Mouse (Mus musculus): Measurements from ENCODE around the gene Dcst2. TPM values are rescaled to one million over a fixed set of nuclear protein-coding genes. Genes with fewer than 3 reads are reported as not detected.

Dcst2 gene
- polyA plus RNA-seq, 1 experiment from 2014 or later, result not detected

DNA sequence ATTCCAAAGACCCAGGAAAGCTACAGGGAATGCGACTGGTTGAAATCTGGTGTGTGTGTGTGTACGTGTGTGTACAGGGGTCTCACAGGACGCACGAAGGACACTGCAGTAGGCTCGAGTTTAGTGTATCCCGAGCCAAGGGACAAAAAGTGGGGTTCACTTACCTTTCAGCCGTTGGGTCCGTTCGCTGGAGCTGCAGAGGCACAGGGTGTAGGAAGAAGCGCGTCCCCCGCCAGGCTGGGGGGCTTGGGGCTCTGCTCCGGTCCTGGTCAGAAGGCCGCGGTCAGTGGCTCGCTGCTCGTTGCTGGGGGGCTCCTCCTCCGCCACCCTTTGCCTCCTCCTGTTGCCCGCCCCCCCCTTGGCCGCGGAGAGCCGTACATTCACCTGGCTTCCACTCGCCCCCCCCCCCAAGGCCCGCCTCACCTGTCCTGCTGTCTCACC is 31.1 kb downstream of the Dcst2 start:
- Histone ChIP-seq H3K4me2 (ENCODE audit: low read depth, low read length) (peak overlapping the region; percentile 91), H3K4me1 (ENCODE audit: control insufficient read depth, insufficient read depth, low read length) (peaks cover 36% of the 10 kb centered on the region), H3K9ac (ENCODE audit: low read depth, low read length) (peak overlapping the region; percentile 66), H3K27me3 (replicated peaks; ENCODE audit: control insufficient read depth, insufficient read depth, low read length) (peaks cover 14% of the 10 kb centered on the region), H3K9me3 (ENCODE audit: control insufficient read depth, low read length) (no peaks in the 10 kb centered on the region), H3K36me3 (ENCODE audit: control insufficient read depth, insufficient read depth, low read length) (no peaks in the 10 kb centered on the region), H3K27ac (replicated peaks; ENCODE audit: low read depth, low read length) (peak overlapping the region; percentile 66), H3K4me3 (ENCODE audit: low read depth, low read length) (peak overlapping the region; percentile 49)
- no peak for DNase-seq (ENCODE audit: low spot score)
- ATAC-seq (ENCODE audit: low read depth), result no peak
- under 1% methylated on average over 13 of the region's 24 CpGs for WGBS

DNA sequence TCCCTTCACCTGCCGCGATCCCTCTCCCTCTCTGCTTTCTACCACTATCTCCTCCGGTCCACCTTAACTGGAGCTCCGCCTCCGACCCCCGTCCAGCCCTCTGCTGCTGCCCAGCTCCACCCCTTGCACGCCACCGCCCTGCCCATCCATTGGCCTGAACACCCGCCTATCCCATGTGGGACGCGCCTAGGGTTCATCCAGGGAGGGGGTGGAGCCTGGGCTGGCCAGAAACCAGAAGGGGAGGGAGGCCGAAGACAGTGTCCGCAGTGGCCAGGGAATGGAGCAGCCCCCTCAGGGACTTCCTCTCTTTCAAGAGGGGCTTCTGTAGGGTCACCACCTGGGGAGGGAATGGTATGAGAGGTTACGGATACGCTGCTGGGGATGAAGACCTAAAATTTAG is 31.8 kb downstream of the Dcst2 start:
- Histone ChIP-seq H3K4me3 (ENCODE audit: low read depth, low read length) (peak overlapping the region; percentile 49), H3K9me3 (ENCODE audit: control insufficient read depth, low read length) (no peaks in the 10 kb centered on the region), H3K9ac (ENCODE audit: low read depth, low read length) (peak overlapping the region; percentile 64), H3K36me3 (ENCODE audit: control insufficient read depth, insufficient read depth, low read length) (no peaks in the 10 kb centered on the region), H3K4me2 (ENCODE audit: low read depth, low read length) (peak overlapping the region; percentile 91), H3K27ac (replicated peaks; ENCODE audit: low read depth, low read length) (peak overlapping the region; percentile 78), H3K27me3 (replicated peaks; ENCODE audit: control insufficient read depth, insufficient read depth, low read length) (peaks cover 14% of the 10 kb centered on the region), H3K4me1 (ENCODE audit: control insufficient read depth, insufficient read depth, low read length) (peaks cover 36% of the 10 kb centered on the region)
- DNase-seq (ENCODE audit: low spot score), result peak; percentile 98
- peak; percentile 94 for ATAC-seq (ENCODE audit: low read depth)
- under 1% methylated on average over 15 of the region's 15 CpGs for WGBS

DNA sequence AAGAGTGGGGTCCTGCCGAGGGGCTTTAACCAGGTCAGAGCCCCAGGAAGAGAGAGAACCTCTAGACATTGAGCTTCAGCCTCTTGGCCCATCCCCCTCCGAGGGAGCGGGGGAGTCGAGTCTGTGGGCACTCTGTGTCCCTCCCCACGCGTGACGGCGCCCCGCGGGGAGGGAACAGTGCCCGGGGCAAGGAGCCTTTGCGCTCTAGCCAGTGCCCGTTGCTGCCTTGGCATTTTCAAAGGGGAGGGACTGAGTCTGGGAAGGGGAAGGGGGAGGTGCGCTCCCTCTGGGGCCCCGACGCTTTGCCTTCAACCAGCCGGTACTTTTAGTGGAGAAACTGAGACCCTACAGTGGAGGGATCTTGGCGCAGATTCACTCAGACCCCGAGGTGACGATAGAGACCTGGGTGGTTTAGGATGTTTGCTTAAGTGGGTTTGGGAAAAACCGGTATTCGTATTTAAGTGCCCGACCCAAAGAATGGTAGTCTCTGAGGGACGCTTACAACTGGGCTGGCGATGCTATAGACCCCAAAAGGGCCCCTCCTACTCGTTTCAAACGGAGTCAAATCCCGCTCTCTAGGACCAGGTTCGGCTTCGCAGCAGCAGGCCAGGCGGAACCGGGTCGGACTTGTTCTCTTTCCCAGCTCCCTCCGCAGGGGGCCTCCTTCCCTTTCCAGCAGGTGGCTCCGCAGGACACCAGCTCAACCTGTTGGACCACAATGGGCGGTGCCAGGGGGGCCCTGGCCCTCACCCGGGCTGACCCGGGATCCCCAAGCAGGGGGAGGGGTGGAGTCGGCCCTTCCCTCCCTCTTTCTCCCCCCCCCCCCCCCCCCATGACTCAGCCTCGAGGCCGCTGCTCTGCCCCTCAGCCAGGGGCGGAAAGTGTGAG is 32.5 kb downstream of the Dcst2 start, which contains the start of gene Zbtb7b:
Gene Zbtb7b, minus strand, starts transcription at position 771 of the 888 bp plus-strand sequence.
- under 1% methylated on average over 32 of the region's 42 CpGs for WGBS
- ATAC-seq (ENCODE audit: low read depth) (peak; percentile 37), DNase-seq (ENCODE audit: low spot score) (peak; percentile 81)
- H3K9ac ChIP-seq (ENCODE audit: low read depth, low read length), result peak within 1 kb of the TSS; percentile 67
- H3K27ac ChIP-seq (replicated peaks; ENCODE audit: low read depth, low read length), result peak within 1 kb of the TSS; percentile 78
- no peaks in the 10 kb centered on the region for H3K9me3 ChIP-seq (ENCODE audit: control insufficient read depth, low read length)
- no peaks in the 10 kb centered on the region for H3K36me3 ChIP-seq (ENCODE audit: control insufficient read depth, insufficient read depth, low read length)
- peaks cover 14% of the 10 kb centered on the region for H3K27me3 ChIP-seq (replicated peaks; ENCODE audit: control insufficient read depth, insufficient read depth, low read length)
- H3K4me3 ChIP-seq (ENCODE audit: low read depth, low read length), result peak within 1 kb of the TSS; percentile 49
- H3K4me2 ChIP-seq (ENCODE audit: low read depth, low read length), result peak within 1 kb of the TSS; percentile 91
- peaks cover 36% of the 10 kb centered on the region for H3K4me1 ChIP-seq (ENCODE audit: control insufficient read depth, insufficient read depth, low read length)

DNA sequence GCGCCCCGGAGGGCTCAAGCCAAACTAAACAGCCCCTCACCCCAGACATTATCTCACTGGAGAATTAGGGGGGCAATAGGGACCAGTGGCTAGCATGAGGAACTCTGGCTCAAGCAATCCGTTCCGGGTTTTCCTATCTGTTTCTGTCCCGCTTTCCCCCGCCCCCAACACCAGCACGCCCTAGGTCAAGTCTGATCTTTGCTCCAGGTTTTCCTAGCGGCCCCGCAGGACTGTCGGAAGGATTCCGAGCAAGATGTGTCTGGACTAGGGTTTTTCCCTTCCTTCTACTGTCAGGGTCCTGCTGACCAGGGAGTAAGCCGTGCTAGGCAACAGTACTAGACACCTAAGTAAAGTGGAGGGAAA is 33.1 kb downstream of the Dcst2 start:
- peak; percentile 92 for DNase-seq (ENCODE audit: low spot score)
- Histone ChIP-seq H3K27ac (replicated peaks; ENCODE audit: low read depth, low read length) (peak overlapping the region; percentile 78), H3K4me2 (ENCODE audit: low read depth, low read length) (peak overlapping the region; percentile 91), H3K4me1 (ENCODE audit: control insufficient read depth, insufficient read depth, low read length) (peaks cover 36% of the 10 kb centered on the region), H3K27me3 (replicated peaks; ENCODE audit: control insufficient read depth, insufficient read depth, low read length) (peaks cover 14% of the 10 kb centered on the region), H3K9ac (ENCODE audit: low read depth, low read length) (peak overlapping the region; percentile 64), H3K4me3 (ENCODE audit: low read depth, low read length) (peak overlapping the region; percentile 49), H3K36me3 (ENCODE audit: control insufficient read depth, insufficient read depth, low read length) (no peaks in the 10 kb centered on the region), H3K9me3 (ENCODE audit: control insufficient read depth, low read length) (no peaks in the 10 kb centered on the region)
- 0% methylated on average over 10 of the region's 12 CpGs for WGBS
- ATAC-seq (ENCODE audit: low read depth), result peak; percentile 13; the same call in 1 of the 2 replicates

DNA sequence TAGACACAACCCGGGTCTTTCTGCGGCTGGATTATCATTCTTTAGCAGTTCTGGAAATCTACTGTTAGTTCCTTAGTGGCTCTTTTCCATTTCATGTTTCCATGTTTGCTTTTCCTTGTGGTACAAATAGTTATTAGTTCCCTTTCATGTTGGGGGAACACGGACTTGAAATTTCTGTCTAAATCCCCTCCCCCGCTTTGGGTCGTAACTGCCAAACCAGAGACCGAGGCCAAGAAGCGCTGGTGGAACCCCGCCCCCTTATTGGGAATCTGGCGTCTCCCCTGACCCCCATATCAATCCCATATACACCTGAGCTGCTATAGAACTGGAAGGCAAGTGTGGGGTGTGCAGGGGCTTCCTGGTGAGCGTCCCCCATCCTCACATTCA is 33.6 kb downstream of the Dcst2 start:
- H3K9me3 ChIP-seq (ENCODE audit: control insufficient read depth, low read length), result no peaks in the 10 kb centered on the region
- WGBS, result 4% methylated on average over 10 of the region's 10 CpGs
- peak overlapping the region; percentile 91 for H3K4me2 ChIP-seq (ENCODE audit: low read depth, low read length)
- ATAC-seq (ENCODE audit: low read depth) (no peak), DNase-seq (ENCODE audit: low spot score) (no peak)
- peak overlapping the region; percentile 78 for H3K27ac ChIP-seq (replicated peaks; ENCODE audit: low read depth, low read length)
- peaks cover 14% of the 10 kb centered on the region for H3K27me3 ChIP-seq (replicated peaks; ENCODE audit: control insufficient read depth, insufficient read depth, low read length)
- peak overlapping the region; percentile 49 for H3K4me3 ChIP-seq (ENCODE audit: low read depth, low read length)
- no peaks in the 10 kb centered on the region for H3K36me3 ChIP-seq (ENCODE audit: control insufficient read depth, insufficient read depth, low read length)
- peaks cover 36% of the 10 kb centered on the region for H3K4me1 ChIP-seq (ENCODE audit: control insufficient read depth, insufficient read depth, low read length)
- peak overlapping the region; percentile 67; the same call in 1 of the 2 replicates for H3K9ac ChIP-seq (ENCODE audit: low read depth, low read length)

DNA sequence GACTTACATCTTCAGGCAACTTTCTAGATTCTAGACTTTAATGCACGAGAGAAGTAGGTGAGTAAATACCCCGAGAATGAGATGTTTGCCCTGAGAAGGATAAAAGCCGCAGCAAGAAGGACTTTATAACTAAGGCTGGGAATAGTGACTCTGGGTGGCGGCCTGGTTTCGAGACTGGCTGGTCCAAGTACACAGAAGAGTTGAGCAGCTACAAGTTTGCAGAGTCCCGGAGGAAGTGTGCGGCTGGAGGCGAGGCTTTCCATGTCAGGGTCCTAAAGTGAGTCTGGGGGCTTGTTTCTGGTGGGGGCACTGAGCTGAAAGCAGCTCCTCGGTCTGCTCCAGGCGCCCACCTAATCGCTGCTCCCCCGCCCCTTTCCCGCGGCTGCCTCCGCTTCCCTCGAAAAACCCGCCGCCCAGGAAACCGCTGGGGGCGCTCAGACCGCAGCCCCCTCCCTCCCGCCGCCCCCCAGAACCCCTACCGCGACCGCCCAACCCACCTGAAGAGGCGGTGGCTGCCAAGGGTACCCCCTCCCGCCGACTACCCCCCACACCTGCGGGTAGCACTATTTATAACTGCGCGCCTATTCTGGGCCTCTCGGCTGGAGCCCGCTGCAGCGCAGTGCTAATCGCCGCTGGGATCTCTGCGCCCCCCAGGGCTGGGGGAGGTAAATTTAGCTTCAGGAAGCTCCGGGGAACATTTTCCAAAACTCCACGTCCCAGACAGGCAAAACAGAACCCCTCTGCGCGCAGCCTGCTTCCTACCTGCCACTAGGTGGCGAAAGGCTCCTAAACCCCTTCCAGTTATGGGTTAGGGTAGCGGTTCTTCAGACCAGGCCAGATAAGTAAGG is 34.3 kb downstream of the Dcst2 start:
- H3K4me1 ChIP-seq (ENCODE audit: control insufficient read depth, insufficient read depth, low read length), result peaks cover 33% of the 10 kb centered on the region
- WGBS, result under 1% methylated on average over 28 of the region's 44 CpGs
- 0 out of 2 replicates have a peak, but pooled peaks have one; percentile 14 for ATAC-seq (ENCODE audit: low read depth)

DNA sequence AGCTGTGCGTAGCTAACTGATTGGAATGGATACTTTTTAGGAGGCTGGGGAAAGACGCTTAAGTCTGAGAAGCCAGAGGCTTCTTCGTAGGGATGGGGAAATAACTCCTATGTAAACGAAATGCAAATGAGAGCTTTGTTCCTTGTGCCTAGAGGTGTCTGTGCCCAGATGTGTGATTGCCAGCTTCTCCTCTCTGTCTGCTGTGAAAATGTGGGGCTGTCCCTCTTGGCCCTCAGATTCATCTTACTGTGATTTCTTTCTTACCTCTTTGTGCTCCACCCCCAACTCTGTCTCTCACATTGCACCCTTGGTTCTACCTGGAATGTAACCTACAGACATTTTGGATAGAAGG is 34.9 kb downstream of the Dcst2 start:
- Histone ChIP-seq H3K4me3 (ENCODE audit: low read depth, low read length) (peak overlapping the region; percentile 49), H3K27ac (replicated peaks; ENCODE audit: low read depth, low read length) (0 out of 2 replicates have a peak overlapping the region, but pooled peaks have one; percentile 65), H3K36me3 (ENCODE audit: control insufficient read depth, insufficient read depth, low read length) (0 out of 2 replicates have a peak, but pooled peaks cover 4% of the 10 kb centered on the region), H3K27me3 (replicated peaks; ENCODE audit: control insufficient read depth, insufficient read depth, low read length) (peaks cover 14% of the 10 kb centered on the region), H3K9ac (ENCODE audit: low read depth, low read length) (peak overlapping the region; percentile 67), H3K4me2 (ENCODE audit: low read depth, low read length) (peak overlapping the region; percentile 91), H3K4me1 (ENCODE audit: control insufficient read depth, insufficient read depth, low read length) (peaks cover 27% of the 10 kb centered on the region), H3K9me3 (ENCODE audit: control insufficient read depth, low read length) (no peaks in the 10 kb centered on the region)
- ATAC-seq (ENCODE audit: low read depth), result no peak
- DNase-seq (ENCODE audit: low spot score), result no peak
- WGBS, result 3% methylated on average over 4 of the region's 4 CpGs

More for the DNA sequence above, 34.3 kb downstream of the Dcst2 start:
- Histone ChIP-seq H3K4me3 (ENCODE audit: low read depth, low read length) (peak overlapping the region; percentile 49), H3K9ac (ENCODE audit: low read depth, low read length) (peak overlapping the region; percentile 67), H3K4me2 (ENCODE audit: low read depth, low read length) (peak overlapping the region; percentile 91), H3K9me3 (ENCODE audit: control insufficient read depth, low read length) (no peaks in the 10 kb centered on the region), H3K27ac (replicated peaks; ENCODE audit: low read depth, low read length) (peak overlapping the region; percentile 65), H3K27me3 (replicated peaks; ENCODE audit: control insufficient read depth, insufficient read depth, low read length) (peaks cover 14% of the 10 kb centered on the region), H3K36me3 (ENCODE audit: control insufficient read depth, insufficient read depth, low read length) (0 out of 2 replicates have a peak, but pooled peaks cover 2% of the 10 kb centered on the region)
- peak; percentile 92 for DNase-seq (ENCODE audit: low spot score)

DNA sequence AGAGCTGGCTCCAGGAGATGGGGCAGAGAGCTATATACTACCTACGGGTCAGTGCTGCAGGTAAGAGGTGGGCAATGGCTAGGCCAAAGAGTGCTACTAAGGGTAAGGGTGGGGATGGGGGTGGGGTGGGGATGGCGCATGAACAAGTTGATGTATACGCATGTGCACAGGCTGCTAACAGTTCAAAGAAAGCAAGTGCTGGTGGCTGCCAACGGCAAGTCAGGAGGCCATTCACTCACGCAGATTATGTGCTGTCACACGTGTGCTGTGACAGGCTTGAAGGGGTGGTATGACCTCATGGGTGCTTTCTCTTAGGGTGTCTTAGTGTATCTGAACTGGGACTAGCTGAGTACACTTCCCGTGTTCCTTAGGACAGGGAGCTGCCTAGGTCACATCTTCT is 39.6 kb downstream of the Dcst2 start:
- Histone ChIP-seq H3K9me3 (ENCODE audit: control insufficient read depth, low read length) (no peaks in the 10 kb centered on the region), H3K27me3 (replicated peaks; ENCODE audit: control insufficient read depth, insufficient read depth, low read length) (no peaks in the 10 kb centered on the region), H3K9ac (ENCODE audit: low read depth, low read length) (no peak overlapping the region), H3K4me1 (ENCODE audit: control insufficient read depth, insufficient read depth, low read length) (no peaks in the 10 kb centered on the region), H3K27ac (replicated peaks; ENCODE audit: low read depth, low read length) (no peak overlapping the region), H3K36me3 (ENCODE audit: control insufficient read depth, insufficient read depth, low read length) (peaks cover 31% of the 10 kb centered on the region), H3K4me3 (ENCODE audit: low read depth, low read length) (no peak overlapping the region), H3K4me2 (ENCODE audit: low read depth, low read length) (no peak overlapping the region)
- 92% methylated on average over 7 of the region's 7 CpGs for WGBS
- DNase-seq (ENCODE audit: low spot score), result no peak
- no peak for ATAC-seq (ENCODE audit: low read depth)

Measured in embryonic facial prominence, embryonic 14.5 days (tissue).